Mouse (Mus musculus) midbrain, embryonic 11.5 days (tissue): ENCODE results near the gene Nhlrc4. TPM values are rescaled to one million over a fixed set of nuclear protein-coding genes. Genes with fewer than 3 reads are reported as not detected.

Source experiments
- ATAC-seq: fragments of 200-750 bp; cut with Nextera tagmentation; 2 replicates; pipeline ENCODE4 v1.8.0; 2017; ENCODE audit warnings: moderate TSS enrichment, moderate library complexity; ENCODE audit not compliant: low FRiP score
- DNase-seq: peaks from one replicate; pipeline ENCODE4 v3.0.0; 2015; ENCODE audit warnings: low spot score; ENCODE audit errors: missing footprints
- H3K27ac ChIP-seq: fragments of 300-500 bp; sonication (generic); 2 replicates; pipeline ENCODE4 v1.5.1; 2014; ENCODE audit warnings: low read depth, low read length
- H3K27me3 ChIP-seq: fragments of 300-500 bp; sonication (generic); 2 replicates; pipeline ENCODE4 v1.6.1; 2014; ENCODE audit warnings: mild to moderate bottlenecking, low read length, moderate library complexity, mixed read lengths; ENCODE audit not compliant: control insufficient read depth, insufficient read depth
- H3K36me3 ChIP-seq: fragments of 300-500 bp; sonication (generic); 2 replicates; pipeline ENCODE4 v1.6.1; 2014; ENCODE audit warnings: mild to moderate bottlenecking, low read length, moderate library complexity, mixed read lengths; ENCODE audit not compliant: control insufficient read depth, insufficient read depth
- H3K4me1 ChIP-seq: fragments of 300-500 bp; sonication (generic); 2 replicates; pipeline ENCODE4 v1.6.1; 2014; ENCODE audit warnings: low read length; ENCODE audit not compliant: control insufficient read depth, insufficient read depth
- H3K4me2 ChIP-seq: fragments of 300-500 bp; sonication (generic); 2 replicates; pipeline ENCODE4 v1.6.1; 2014; ENCODE audit warnings: mild to moderate bottlenecking, moderate library complexity
- H3K4me3 ChIP-seq: fragments of 300-500 bp; sonication (generic); 2 replicates; pipeline ENCODE4 v1.5.1; 2014; ENCODE audit warnings: low read depth, low read length
- H3K9ac ChIP-seq: fragments of 300-500 bp; sonication (generic); 2 replicates; pipeline ENCODE4 v1.6.1; 2014; ENCODE audit warnings: low read length
- H3K9me3 ChIP-seq: fragments of 300-500 bp; sonication (generic); 2 replicates; pipeline ENCODE4 v1.6.1; 2016; ENCODE audit warnings: low read length; ENCODE audit not compliant: control insufficient read depth
- WGBS: fragments of 180-500 bp; shearing (Covaris S2); extraction: QIAGEN DNeasy Blood & Tissue Kit; methylation state at CpG from one replicate; pipeline ENCODE4 v1.1.7; 2014; 5-methylcytosine and 5-hydroxymethylcytosine counted together
- polyA plus RNA-seq: library from polyadenylated mRNA; unstranded; fragments of >200 nt; fragmentation: Nextera tagmentation; extraction: Ambion mirVana; gene quantifications from 2 replicates; pipeline ENCODE4 v1.2.1, GENCODE M21; 2014

Gene Nhlrc4
- polyA plus RNA-seq, 1 experiment from 2014 or later, result 0.37 TPM

DNA sequence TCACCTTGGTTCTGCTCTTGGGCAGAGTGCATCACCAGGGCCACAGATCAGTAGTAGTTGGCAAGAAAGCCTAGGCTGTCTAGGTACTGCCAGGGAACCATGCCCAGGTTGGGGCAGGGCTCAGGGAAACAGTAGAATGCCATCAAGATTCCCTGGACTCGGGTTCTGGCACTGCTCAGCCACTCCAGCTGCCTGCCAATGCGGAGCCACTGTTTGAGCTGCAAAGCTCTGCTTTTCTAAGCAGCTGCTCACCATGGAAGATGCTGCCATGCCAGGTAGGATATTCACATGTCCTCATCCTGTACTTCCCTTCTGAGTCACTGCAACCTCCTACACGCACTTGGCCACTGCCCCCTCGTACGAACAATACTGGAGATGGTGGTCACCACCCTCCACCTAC, 36.1 kb upstream of the Nhlrc4 start:
- DNase-seq (no peak), ATAC-seq (no peak)
- Histone ChIP-seq H3K36me3 (no peaks in the 10 kb centered on the region), H3K4me3 (no peak overlapping the region), H3K4me2 (no peak overlapping the region), H3K27me3 (no peaks in the 10 kb centered on the region), H3K9me3 (no peaks in the 10 kb centered on the region), H3K4me1 (peaks cover 10% of the 10 kb centered on the region), H3K27ac (no peak overlapping the region), H3K9ac (no peak overlapping the region)
- 93% methylated on average over 5 of the region's 5 CpGs for WGBS

DNA sequence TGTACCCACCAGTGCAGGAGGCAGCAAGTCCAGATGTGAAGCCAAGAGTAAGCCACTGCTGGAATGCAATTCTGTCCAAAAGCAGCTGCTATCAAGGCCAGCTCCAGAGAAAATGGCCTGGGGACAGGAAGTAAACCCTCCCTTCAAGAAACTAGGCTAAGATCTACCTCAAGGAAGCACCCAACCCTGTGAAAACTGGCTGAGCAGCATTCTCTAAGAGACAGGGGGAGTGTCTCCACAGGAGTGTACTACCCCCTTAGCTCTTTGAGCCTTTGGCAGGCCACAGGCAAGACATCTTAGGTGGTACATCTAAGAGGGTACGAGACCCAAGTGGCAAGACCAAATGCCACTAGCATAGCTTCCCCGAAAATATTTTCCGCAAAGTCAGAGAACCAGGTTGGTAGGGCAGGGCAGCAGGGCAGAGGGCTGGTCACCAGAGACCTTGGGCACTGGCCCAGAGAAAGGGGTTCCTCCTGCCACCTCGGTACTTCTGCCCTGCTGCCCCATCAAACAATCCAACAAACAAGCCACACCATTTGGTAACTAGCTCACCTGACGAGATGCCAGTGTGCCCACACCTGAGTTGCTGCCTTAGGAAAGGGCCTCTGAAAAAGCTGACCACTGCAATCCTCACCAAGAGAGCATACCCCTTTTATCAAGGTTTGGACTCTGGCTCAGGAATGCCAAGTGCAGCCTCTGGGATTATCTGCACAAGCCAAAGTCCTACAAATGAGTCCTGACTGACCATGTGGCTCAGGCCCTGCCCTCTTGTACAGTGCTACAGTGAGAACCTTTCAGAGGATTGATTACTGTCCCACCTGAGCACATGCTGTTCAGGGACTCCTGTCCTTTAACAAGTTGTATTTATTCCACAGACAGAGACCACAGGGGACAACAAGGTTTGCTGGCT, 35.3 kb upstream of the Nhlrc4 start:
- H3K4me3 ChIP-seq, result no peak overlapping the region
- no peak overlapping the region for H3K9ac ChIP-seq
- no peak overlapping the region for H3K4me2 ChIP-seq
- H3K27ac ChIP-seq, result no peak overlapping the region
- H3K36me3 ChIP-seq, result no peaks in the 10 kb centered on the region
- H3K9me3 ChIP-seq, result no peaks in the 10 kb centered on the region
- 94% methylated on average over 5 of the region's 5 CpGs for WGBS
- H3K27me3 ChIP-seq, result no peaks in the 10 kb centered on the region
- H3K4me1 ChIP-seq, result peaks cover 10% of the 10 kb centered on the region
- ATAC-seq, result no peak
- DNase-seq, result no peak

DNA sequence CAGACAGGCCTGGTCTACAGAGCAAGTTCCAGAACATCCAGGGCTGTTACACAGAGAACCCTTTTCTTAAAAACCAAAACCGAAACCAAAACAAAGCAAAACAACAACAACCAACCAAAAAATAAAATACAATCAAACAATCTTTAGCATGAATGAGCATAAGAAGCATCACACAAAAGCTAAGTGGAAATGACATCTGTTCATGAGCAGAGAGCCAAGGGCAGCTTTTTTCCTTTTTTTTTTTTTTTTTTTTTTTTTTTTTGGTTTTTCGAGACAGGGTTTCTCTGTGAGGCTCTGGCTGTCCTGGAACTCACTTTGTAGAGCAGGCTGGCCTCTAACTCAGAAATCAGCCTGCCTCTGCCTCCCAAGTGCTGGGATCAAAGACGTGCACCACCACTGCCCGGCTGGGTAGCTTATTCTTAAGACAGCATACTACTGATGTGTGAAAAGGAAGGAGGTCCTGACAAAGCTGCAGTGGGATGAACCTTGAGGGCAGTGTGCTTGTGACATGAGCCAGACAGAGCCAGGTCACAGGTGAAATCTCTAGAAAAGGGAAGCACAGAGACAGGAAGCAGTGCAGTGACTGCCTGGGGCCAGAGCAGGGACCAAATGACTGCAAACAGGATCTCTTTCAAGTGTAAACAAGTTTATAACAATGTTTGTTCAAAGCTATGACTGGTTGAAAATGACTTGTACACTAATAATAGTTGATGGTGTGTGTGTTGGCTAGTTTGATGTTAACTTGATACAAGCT, 26.4 kb upstream of the Nhlrc4 start:
- H3K4me2 ChIP-seq, result no peak overlapping the region
- ATAC-seq (no peak), DNase-seq (no peak)
- no peaks in the 10 kb centered on the region for H3K27me3 ChIP-seq
- no peaks in the 10 kb centered on the region for H3K9me3 ChIP-seq
- no peak overlapping the region for H3K27ac ChIP-seq
- H3K4me1 ChIP-seq, result no peaks in the 10 kb centered on the region
- H3K9ac ChIP-seq, result no peak overlapping the region
- WGBS, result 90% methylated on average over 4 of the region's 4 CpGs
- H3K36me3 ChIP-seq, result peaks cover 2% of the 10 kb centered on the region; the same call in 1 of the 2 replicates
- H3K4me3 ChIP-seq, result no peak overlapping the region

DNA sequence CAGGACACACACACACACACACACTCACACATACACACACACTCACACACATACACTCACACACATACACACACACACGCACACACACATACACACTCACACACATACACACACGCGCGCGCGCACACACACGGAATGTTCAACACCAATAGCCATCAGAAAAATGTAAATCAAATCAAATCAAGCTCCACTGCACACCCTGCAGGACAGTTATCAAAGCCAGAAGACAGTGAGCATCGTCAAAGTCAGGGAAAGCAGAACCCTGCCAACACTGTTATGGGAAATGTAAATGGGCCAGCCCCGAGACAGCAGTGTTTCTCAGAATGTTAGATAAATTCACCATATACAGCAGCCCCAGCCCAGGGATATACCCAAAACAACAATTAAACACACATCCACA, 25.7 kb upstream of the Nhlrc4 start:
- 96% methylated on average over 9 of the region's 9 CpGs for WGBS
- Histone ChIP-seq H3K9me3 (no peaks in the 10 kb centered on the region), H3K4me2 (no peak overlapping the region), H3K4me3 (no peak overlapping the region), H3K9ac (no peak overlapping the region), H3K4me1 (no peaks in the 10 kb centered on the region), H3K36me3 (peaks cover 2% of the 10 kb centered on the region; the same call in 1 of the 2 replicates), H3K27ac (no peak overlapping the region), H3K27me3 (no peaks in the 10 kb centered on the region)
- DNase-seq (no peak), ATAC-seq (no peak)

DNA sequence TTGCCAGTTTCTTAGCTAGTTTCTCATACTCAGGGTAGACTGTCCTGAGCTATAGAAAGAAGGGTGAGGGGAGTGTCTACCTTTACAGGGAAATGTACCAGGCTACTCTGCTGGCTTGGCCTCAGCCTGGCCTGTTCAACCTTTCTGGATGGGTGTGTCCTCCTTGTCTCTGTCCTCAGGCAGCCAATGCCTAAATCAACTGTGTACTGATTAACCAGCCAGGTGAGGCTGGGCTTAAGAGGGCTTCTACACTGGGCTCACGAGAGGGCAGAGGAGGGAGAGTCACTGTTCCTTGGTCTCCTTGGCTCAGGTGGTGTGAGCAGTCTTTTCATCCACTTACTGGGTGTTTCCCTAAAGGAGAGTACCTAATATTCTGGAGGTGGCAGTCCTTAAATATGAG, 23.4 kb upstream of the Nhlrc4 start:
- no peak overlapping the region for H3K4me3 ChIP-seq
- H3K4me1 ChIP-seq, result no peaks in the 10 kb centered on the region
- ATAC-seq (no peak), DNase-seq (no peak)
- H3K9ac ChIP-seq, result no peak overlapping the region
- no peak overlapping the region for H3K27ac ChIP-seq
- peaks cover 2% of the 10 kb centered on the region; the same call in 1 of the 2 replicates for H3K36me3 ChIP-seq
- H3K4me2 ChIP-seq, result no peak overlapping the region
- 82% methylated on average over 1 of the region's 1 CpGs for WGBS
- no peaks in the 10 kb centered on the region for H3K27me3 ChIP-seq
- no peaks in the 10 kb centered on the region for H3K9me3 ChIP-seq

DNA sequence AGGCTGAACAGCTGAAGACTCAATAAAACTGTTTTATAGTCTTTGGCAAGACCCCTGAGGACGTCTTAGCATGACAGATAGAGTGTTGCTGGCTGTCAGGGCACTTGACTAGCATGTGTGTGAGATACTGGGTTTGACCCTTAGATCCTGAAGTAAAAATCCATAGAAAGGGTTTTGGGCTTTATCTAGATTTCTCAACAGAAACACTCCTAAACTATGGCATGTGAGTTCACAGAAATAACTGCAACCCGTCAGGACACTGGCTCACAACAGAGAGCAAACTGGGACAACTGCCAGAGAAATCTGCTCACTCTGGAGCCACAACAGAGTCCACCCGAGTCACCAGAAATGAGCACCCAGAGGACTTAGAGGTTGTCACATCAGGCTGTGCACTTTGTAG, 22.9 kb upstream of the Nhlrc4 start:
- Histone ChIP-seq H3K27me3 (no peaks in the 10 kb centered on the region), H3K4me3 (no peak overlapping the region), H3K9me3 (no peaks in the 10 kb centered on the region), H3K4me2 (no peak overlapping the region), H3K27ac (no peak overlapping the region), H3K4me1 (no peaks in the 10 kb centered on the region), H3K9ac (no peak overlapping the region), H3K36me3 (no peaks in the 10 kb centered on the region)
- WGBS, result 82% methylated on average over 3 of the region's 3 CpGs
- ATAC-seq (no peak), DNase-seq (no peak)

DNA sequence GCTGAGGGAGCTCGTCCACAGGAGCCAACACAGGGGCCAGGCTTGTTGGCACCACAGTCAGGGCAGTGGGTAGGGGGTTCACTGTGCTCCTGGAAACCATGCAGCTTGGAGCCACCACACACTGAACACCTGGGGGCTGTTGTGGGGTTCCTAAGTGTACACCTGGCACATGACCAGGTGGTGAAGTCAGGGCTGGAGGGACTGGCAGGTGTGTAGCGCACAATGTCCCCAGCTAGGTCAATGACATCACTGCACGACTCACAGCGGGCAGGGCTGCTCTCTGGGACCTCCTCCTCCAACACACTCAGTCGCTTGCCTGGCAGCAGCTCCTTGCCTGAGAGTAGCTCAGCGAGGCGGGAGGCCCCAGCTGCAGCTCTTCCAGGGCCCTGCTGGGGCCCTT, 19.5 kb upstream of the Nhlrc4 start:
- H3K4me3 ChIP-seq, result no peak overlapping the region
- H3K27ac ChIP-seq, result no peak overlapping the region
- no peaks in the 10 kb centered on the region for H3K4me1 ChIP-seq
- no peaks in the 10 kb centered on the region for H3K27me3 ChIP-seq
- DNase-seq (peak; percentile 66), ATAC-seq (no peak)
- WGBS, result 92% methylated on average over 7 of the region's 7 CpGs
- H3K36me3 ChIP-seq, result no peaks in the 10 kb centered on the region; the same call in 1 of the 2 replicates
- no peaks in the 10 kb centered on the region for H3K9me3 ChIP-seq
- H3K9ac ChIP-seq, result no peak overlapping the region
- no peak overlapping the region for H3K4me2 ChIP-seq

DNA sequence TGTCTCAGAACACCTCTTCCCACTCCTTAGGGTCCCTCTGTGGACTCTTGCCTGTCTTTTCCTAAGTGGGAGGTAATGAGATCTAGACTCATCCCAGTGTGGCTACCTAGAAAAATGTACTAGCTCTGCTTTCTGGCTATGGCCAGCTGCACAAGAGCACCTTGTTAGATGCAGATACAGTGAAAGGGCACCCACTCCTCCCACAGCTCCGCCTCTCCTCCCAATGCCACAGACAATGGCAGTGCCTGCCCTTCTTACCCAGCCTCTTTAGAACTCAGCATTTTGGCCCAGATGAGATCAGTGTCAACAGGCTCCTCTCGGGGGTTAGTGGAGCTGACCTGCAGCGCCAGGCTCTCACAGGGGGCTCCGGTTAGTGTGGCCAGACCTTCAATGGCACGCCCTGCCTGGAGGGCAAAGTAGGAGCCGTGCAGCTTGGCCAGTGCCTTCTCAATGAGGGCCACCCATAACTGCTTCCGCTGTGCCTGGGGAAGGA, 17.7 kb upstream of the Nhlrc4 start:
- no peak for DNase-seq
- H3K9ac ChIP-seq, result no peak overlapping the region
- no peaks in the 10 kb centered on the region for H3K9me3 ChIP-seq
- no peak overlapping the region for H3K4me3 ChIP-seq
- no peaks in the 10 kb centered on the region for H3K4me1 ChIP-seq
- no peaks in the 10 kb centered on the region; the same call in 1 of the 2 replicates for H3K36me3 ChIP-seq
- WGBS, result 95% methylated on average over 7 of the region's 7 CpGs
- ATAC-seq, result no peak
- no peak overlapping the region for H3K27ac ChIP-seq
- no peak overlapping the region for H3K4me2 ChIP-seq
- H3K27me3 ChIP-seq, result no peaks in the 10 kb centered on the region

DNA sequence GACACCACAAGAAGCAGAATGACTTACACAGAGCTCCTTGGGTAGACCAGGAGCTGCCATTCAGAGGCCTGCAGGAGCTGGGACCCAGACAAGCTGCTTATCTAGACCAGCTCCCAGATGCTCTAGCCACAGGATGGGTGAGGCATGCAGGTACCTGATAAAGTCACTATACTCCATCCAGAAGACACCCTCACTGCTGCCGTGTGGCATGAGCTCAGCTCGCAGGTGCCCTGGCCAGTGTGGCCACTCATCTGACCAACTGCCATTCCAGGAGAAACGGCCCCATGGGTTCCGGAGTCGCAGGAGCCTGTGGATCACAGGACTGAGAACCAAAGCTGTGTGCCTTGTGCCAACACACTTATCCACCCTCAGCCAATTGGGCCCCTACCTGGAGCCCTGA, 16.8 kb upstream of the Nhlrc4 start:
- no peak overlapping the region for H3K9ac ChIP-seq
- no peaks in the 10 kb centered on the region for H3K27me3 ChIP-seq
- H3K4me1 ChIP-seq, result no peaks in the 10 kb centered on the region
- H3K4me2 ChIP-seq, result no peak overlapping the region
- peak; percentile 57 for DNase-seq
- H3K36me3 ChIP-seq, result no peaks in the 10 kb centered on the region; the same call in 1 of the 2 replicates
- no peaks in the 10 kb centered on the region for H3K9me3 ChIP-seq
- no peak overlapping the region for H3K4me3 ChIP-seq
- no peak overlapping the region for H3K27ac ChIP-seq
- no peak for ATAC-seq
- 94% methylated on average over 5 of the region's 5 CpGs for WGBS
